Mouse (Mus musculus) activated CD4-positive, CD25-positive, alpha-beta regulatory T cell, adult 4 months (primary cell): ENCODE data around the gene Ptch1. TPM values are rescaled to one million over a fixed set of nuclear protein-coding genes. Genes with fewer than 3 reads are reported as not detected.

Experiments used
- ATAC-seq: one replicate; pipeline ENCODE4 v1.8.0; 2017
- polyA plus RNA-seq, 2 experiments: library from polyadenylated mRNA; unstranded; fragments of 100-300 nt; shearing (Covaris generic); gene quantifications; one replicate each; pipeline ENCODE4 v1.2.1; 2017

Gene Ptch1
- polyA plus RNA-seq, 2 experiments from 2014 or later, result 10.2 to 10.3 TPM

GRCm38 (mm10) chr13:63496646-63497582, 76.5 kb downstream of the Ptch1 start, which contains the start of gene Fancc:
Gene Fancc (minus strand): TSS chr13:63497278.
- ATAC-seq, result peak; percentile 69

- ATAC-seq, result no peak
These were observed 85.7 kb downstream of the Ptch1 start for GRCm38 (mm10) chr13:63487707-63488042.

GRCm38 (mm10) chr13:63486791-63487706, 86.3 kb downstream of the Ptch1 start:
- no peak for ATAC-seq

GRCm38 (mm10) chr13:63475356-63475755, 98.0 kb downstream of the Ptch1 start:
- no peak for ATAC-seq

Other genes starting within 250 kb of the Ptch1 start
- 10 to 100 TPM; 15.3 to 15.7 TPM for gene Fancc, start 76.3 kb downstream of the Ptch1 start, polyA plus RNA-seq
- 10 to 100 TPM; 15.7 to 17.3 TPM for gene Ercc6l2, start 241.6 kb upstream of the Ptch1 start, polyA plus RNA-seq